Mouse (Mus musculus): ENCODE results near the gene Fras1.

DNA sequence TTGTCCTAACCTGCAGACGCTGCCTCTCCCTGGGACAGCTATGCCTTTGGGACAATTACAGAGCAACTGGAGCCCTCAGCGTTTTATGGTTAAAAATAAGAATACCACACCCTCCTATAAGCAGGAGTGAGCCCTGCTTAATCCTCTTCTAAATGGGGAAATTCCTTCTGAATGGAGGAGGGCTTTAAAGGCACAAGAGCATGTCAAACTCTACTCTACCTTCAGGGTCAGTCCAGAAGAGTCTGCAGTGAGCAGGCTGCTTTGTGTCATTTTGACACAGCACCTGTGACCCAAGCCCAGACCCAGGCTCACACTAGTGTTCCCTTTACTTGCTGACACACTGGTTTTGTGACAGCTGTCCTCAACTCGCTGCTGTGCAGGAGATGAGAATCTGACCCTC lies 307.3 kb downstream of the Fras1 start:
- TF ChIP-seq ELF1 (IDR thresholded peaks at IDR 0.05; ENCODE audit: low read depth, low read length) (no peak), CTCF (IDR thresholded peaks at IDR 0.05 in 2 of 3, conservative IDR thresholded peaks at IDR 0.05 in 1 of 3; ENCODE audit: control insufficient read depth in 1 of 3, insufficient read depth in 1 of 3, low read depth in 2 of 3, low read length in 3 of 3, poor library complexity in 1 of 3, severe bottlenecking in 1 of 3) (no peak)

Data from MEL (cell line).